Mouse (Mus musculus) CH12.LX (cell line): ENCODE results near the gene Adam1a. TPM values are rescaled to one million over a fixed set of nuclear protein-coding genes. Genes with fewer than 3 reads are reported as not detected.

Experiments
- DNase-seq: peaks from one replicate; pipeline ENCODE4 v3.0.0-alpha.2; 2013; ENCODE audit errors: extremely low read depth
- H3K27ac ChIP-seq: 2 replicates; pipeline ENCODE4 v1.5.1; 2012; ENCODE audit warnings: low read depth, mild to moderate bottlenecking, control low read depth, moderate library complexity; ENCODE audit not compliant: insufficient read depth
- H3K27me3 ChIP-seq: replicated peaks from 2 replicates; pipeline ENCODE3; 2012; ENCODE audit warnings: inconsistent platforms
- H3K36me3 ChIP-seq, 2 experiments: replicated peaks in 1 of 2; 2 replicates each; pipeline versions ENCODE3 to v1.6.1; 2012; ENCODE audit warnings: inconsistent platforms in 1 of 2, low read length in 1 of 2, mild to moderate bottlenecking in 1 of 2, mixed read lengths in 1 of 2, moderate library complexity in 1 of 2; ENCODE audit not compliant: control insufficient read depth in 1 of 2, insufficient read depth in 1 of 2
- H3K4me1 ChIP-seq, 2 experiments: 2 replicates each; pipeline ENCODE4 v1.6.1; 2012; ENCODE audit warnings: inconsistent platforms in 1 of 2, moderate library complexity in 1 of 2; ENCODE audit not compliant: insufficient read depth in 2 of 2, control insufficient read depth in 1 of 2
- H3K4me2 ChIP-seq: 2 replicates; pipeline ENCODE4 v1.6.1; 2012; ENCODE audit warnings: low read depth, mild to moderate bottlenecking, control low read depth; ENCODE audit not compliant: poor library complexity, insufficient read depth, severe bottlenecking
- H3K4me3 ChIP-seq, 3 experiments: fragments of 150-350 bp in 1 of 3; sonication (generic) in 1 of 3; replicated peaks in 1 of 3; 2 replicates each; pipeline versions ENCODE3 to v1.5.1; 2011 to 2012; ENCODE audit warnings: low read depth in 2 of 3, low read length in 2 of 3, mild to moderate bottlenecking in 2 of 3, moderate library complexity in 2 of 3, control low read depth in 1 of 3, improper control_type of control experiment in 1 of 3, inconsistent platforms in 1 of 3, mixed read lengths in 1 of 3; ENCODE audit not compliant: poor library complexity in 1 of 3
- H3K79me2 ChIP-seq: replicated peaks from 2 replicates; pipeline ENCODE4 v1.6.1; 2012; ENCODE audit warnings: mild to moderate bottlenecking, moderate library complexity; ENCODE audit not compliant: control insufficient read depth, poor library complexity, insufficient read depth, severe bottlenecking; ENCODE audit errors: extremely low read depth
- H3K9ac ChIP-seq: 2 replicates; pipeline ENCODE4 v1.6.1; 2012; ENCODE audit warnings: low read depth, mild to moderate bottlenecking, control low read depth, moderate library complexity; ENCODE audit not compliant: insufficient read depth
- H3K9me3 ChIP-seq: replicated peaks from 2 replicates; pipeline ENCODE3; 2012; ENCODE audit warnings: low read length, inconsistent platforms, mixed read lengths
- CHD1 ChIP-seq: IDR thresholded peaks from 2 replicates; pipeline ENCODE4 v1.6.1; 2012; ENCODE audit warnings: low read depth, low read length, improper control_type of control experiment, inconsistent platforms
- ELF1 ChIP-seq: IDR thresholded peaks from 2 replicates; pipeline ENCODE4 v1.6.1; 2014; ENCODE audit warnings: low read depth, mild to moderate bottlenecking, inconsistent platforms, low read length, improper control_type of control experiment
- ETS1 ChIP-seq: conservative IDR thresholded peaks from 2 replicates; pipeline ENCODE4 v1.6.1; 2012; ENCODE audit warnings: low read depth, mild to moderate bottlenecking, inconsistent platforms, low read length, improper control_type of control experiment, moderate library complexity
- HCFC1 ChIP-seq: IDR thresholded peaks from 2 replicates; pipeline ENCODE4 v1.6.1; 2012; ENCODE audit warnings: low read depth, mild to moderate bottlenecking, inconsistent platforms, low read length, improper control_type of control experiment
- IRF4 ChIP-seq: IDR thresholded peaks from 2 replicates; pipeline ENCODE4 v1.6.1; 2014; ENCODE audit warnings: low read depth, mild to moderate bottlenecking, inconsistent platforms, low read length, improper control_type of control experiment
- KAT2A ChIP-seq: IDR thresholded peaks from 2 replicates; pipeline ENCODE4 v1.6.1; 2012; ENCODE audit warnings: low read length, improper control_type of control experiment, inconsistent platforms; ENCODE audit not compliant: insufficient replicate concordance
- MAZ ChIP-seq: IDR thresholded peaks from 2 replicates; pipeline ENCODE4 v1.6.1; 2012; ENCODE audit warnings: low read depth, mild to moderate bottlenecking, inconsistent platforms, low read length, improper control_type of control experiment, moderate library complexity
- PAX5 ChIP-seq: IDR thresholded peaks from 2 replicates; pipeline ENCODE4 v1.6.1; 2012; ENCODE audit warnings: low read length, inconsistent platforms, mixed read lengths
- SIN3A ChIP-seq: IDR thresholded peaks from 2 replicates; pipeline ENCODE4 v1.6.1; 2012; ENCODE audit warnings: low read length, improper control_type of control experiment, inconsistent platforms
- TBP ChIP-seq: conservative IDR thresholded peaks from 2 replicates; pipeline ENCODE4 v1.6.1; 2011; ENCODE audit warnings: low read depth, low read length, improper control_type of control experiment
- UBTF ChIP-seq: IDR thresholded peaks from 2 replicates; pipeline ENCODE4 v1.6.1; 2012; ENCODE audit warnings: low read depth, mild to moderate bottlenecking, inconsistent platforms, low read length, improper control_type of control experiment, moderate library complexity
- USF1 ChIP-seq: IDR thresholded peaks from 2 replicates; pipeline ENCODE4 v1.6.1; 2014; ENCODE audit warnings: low read depth, mild to moderate bottlenecking, inconsistent platforms, low read length, improper control_type of control experiment
- USF2 ChIP-seq: conservative IDR thresholded peaks from 2 replicates; pipeline ENCODE4 v1.6.1; 2011; ENCODE audit warnings: low read depth, low read length, improper control_type of control experiment
- ZKSCAN1 ChIP-seq: IDR thresholded peaks from 2 replicates; pipeline ENCODE4 v1.6.1; 2012; ENCODE audit warnings: low read depth, inconsistent platforms, low read length, improper control_type of control experiment, borderline replicate concordance
- dilution Hi-C: fragments of 300-500 bp; cut with MboI; formaldehyde crosslinking; loops from 2 replicates; pipeline ENCODE4 v1.14.3; 2020; ENCODE audit warnings: low sequenced_read_pairs; ENCODE audit not compliant: extremely low pct_unique_long_range_greater_than_20kb, extremely low pct_ligation_motif_present
- in situ Hi-C: fragments of 300-500 bp; cut with MboI; formaldehyde crosslinking; loops from 3 replicates; pipeline ENCODE4 v1.14.3; 2019; ENCODE audit warnings: low sequenced_read_pairs, low pct_ligation_motif_present, low pct_unique_long_range_greater_than_20kb, mixed read lengths
- polyA plus RNA-seq: library from polyadenylated mRNA; unstranded; fragments of >175 nt; gene quantifications from 2 replicates; pipeline ENCODE4 v1.2.1, GENCODE M21; 2012; ENCODE audit warnings: low read depth; ENCODE audit not compliant: insufficient read length
- total RNA-seq, 2 experiments: library from RNA; depleted of rRNA; stranded (reverse); fragments of 300-350 nt in 1 of 2; fragments of >200 nt in 1 of 2; gene quantifications; 2 replicates each; pipeline ENCODE4 v1.2.3; 2012 to 2014

The Adam1a gene
- total and polyA plus RNA-seq, 3 experiments: 1.2 to 1.6 (median 1.3) TPM

GRCm38 (mm10) chr5:121537588-121537987, 7.7 kb downstream of the Adam1a start:
- Histone ChIP-seq H3K36me3 (peaks cover 42 to 73% of the 10 kb centered on the region in 2 experiments), H3K79me2 (peaks cover 25% of the 10 kb centered on the region), H3K9ac (no peak overlapping the region), H3K27me3 (no peaks in the 10 kb centered on the region), H3K4me3 (no peak overlapping the region), H3K27ac (0 out of 2 replicates have a peak overlapping the region, but pooled peaks have one; percentile 54), H3K4me2 (no peak overlapping the region), H3K4me1 (peaks cover 7 to 34% of the 10 kb centered on the region in 2 experiments), H3K9me3 (no peaks in the 10 kb centered on the region)
- in situ Hi-C loops (no loop called here), dilution Hi-C loops (no loop called here)
- no peak for DNase-seq
- TF ChIP-seq CHD1 (peak; percentile 92; the same call in 1 of the 2 replicates), KAT2A (no peak), ETS1 (no peak), SIN3A (no peak), MAZ (no peak), HCFC1 (no peak), UBTF (no peak), ZKSCAN1 (no peak), TBP (no peak), IRF4 (0 out of 2 replicates have a peak, but pooled peaks have one; percentile 12)

GRCm38 (mm10) chr5:121536921-121537555, 8.2 kb downstream of the Adam1a start:
- Histone ChIP-seq H3K4me3 (no peak overlapping the region), H3K79me2 (peaks cover 20% of the 10 kb centered on the region), H3K27me3 (no peaks in the 10 kb centered on the region), H3K9ac (no peak overlapping the region), H3K9me3 (no peaks in the 10 kb centered on the region), H3K4me1 (peaks cover 7 to 29% of the 10 kb centered on the region in 2 experiments), H3K36me3 (peaks cover 47 to 78% of the 10 kb centered on the region in 2 experiments), H3K4me2 (no peak overlapping the region), H3K27ac (peak overlapping the region; percentile 54; the same call in 1 of the 2 replicates)
- DNase-seq: no peak
- dilution Hi-C loops: no loop called here
- no peak for TF ChIP-seq IRF4
- TF ChIP-seq PAX5: no peak
- in situ Hi-C loops: no loop called here

GRCm38 (mm10) chr5:121535116-121535515, 10.2 kb downstream of the Adam1a start:
- no peak overlapping the region for H3K27ac ChIP-seq
- peaks cover 7 to 26% of the 10 kb centered on the region in 2 experiments for H3K4me1 ChIP-seq
- H3K9ac ChIP-seq: no peak overlapping the region
- H3K4me3 ChIP-seq: no peak overlapping the region
- H3K79me2 ChIP-seq: peaks cover 9% of the 10 kb centered on the region
- dilution Hi-C loops: no loop called here
- H3K36me3 ChIP-seq: peaks cover 59 to 89% of the 10 kb centered on the region in 2 experiments
- DNase-seq: no peak
- in situ Hi-C loops: no loop called here
- H3K27me3 ChIP-seq: no peaks in the 10 kb centered on the region
- H3K9me3 ChIP-seq: no peaks in the 10 kb centered on the region
- H3K4me2 ChIP-seq: no peak overlapping the region
- no peak for TF ChIP-seq ELF1
- TF ChIP-seq USF1: no peak
- TF ChIP-seq USF2: no peak
- no peak for TF ChIP-seq KAT2A
